ENCODE assay signal across 15 mouse cellular contexts in genomic region chr16:82661015-82661414, GRCm38 (mm10).
DNase-seq lines count a peak whose midpoint lies in the region; ATAC-seq lines count a peak whose summit lies in the region.
"Had no signal": no experiment of that assay in that cellular context is flagged by ENCODE, and none has a peak within 500 bp of the region (broad histone marks: within the 10 kb centered on the region; RNA-seq: fewer than 3 reads in every experiment).

No protein-coding gene starts in this region.

- no peaks in the 10 kb centered on the region for H3K27me3 ChIP-seq in forebrain, embryonic 15.5 days
- H3K27me3 ChIP-seq in forebrain, embryonic 11.5 days (ENCODE audit: control insufficient read depth, insufficient read depth, low read length) = no peaks in the 10 kb centered on the region
- H3K27me3 ChIP-seq: neural tube, embryonic 12.5 days had no signal

- no peak overlapping the region for H3K4me2 ChIP-seq in forebrain, embryonic 15.5 days (replicated peaks)
- no peak overlapping the region for H3K4me2 ChIP-seq in forebrain, embryonic 11.5 days (ENCODE audit: low read depth, low read length, severe bottlenecking)
- H3K4me2 ChIP-seq: neural tube, embryonic 12.5 days had no signal

- intact Hi-C loops in left cerebral cortex, postnatal 25 days (cut with DNase I) = no loop called here

- peak; percentile 86 for ATAC-seq in forebrain, embryonic 15.5 days (replicated peaks)
- no peak for ATAC-seq in forebrain, embryonic 11.5 days (replicated peaks; ENCODE audit: low FRiP score)
- ATAC-seq: liver, postnatal 0 days had no signal

- H3K4me3 ChIP-seq in forebrain, embryonic 15.5 days = no peak overlapping the region
- H3K4me3 ChIP-seq in forebrain, embryonic 11.5 days (ENCODE audit: low read depth, low read length) = no peak overlapping the region
- H3K4me3 ChIP-seq: erythroblast, embryonic 14.5 days; heart, adult 2 months; midbrain, embryonic 10.5 days; neural tube, embryonic 12.5 days had no signal

- WGBS in forebrain, embryonic 15.5 days = 61% methylated on average over 7 of the region's 7 CpGs
- 91% methylated on average over 7 of the region's 7 CpGs for WGBS in forebrain, embryonic 11.5 days

- H3K9ac ChIP-seq in forebrain, embryonic 15.5 days (replicated peaks) = no peak overlapping the region
- H3K9ac ChIP-seq in forebrain, embryonic 11.5 days (ENCODE audit: low read length) = no peak overlapping the region
- H3K9ac ChIP-seq: liver, postnatal 0 days; neural tube, embryonic 12.5 days had no signal

- DNase-seq in forebrain, embryonic 11.5 days (ENCODE audit: low spot score) = no peak
- peak; percentile 88 for DNase-seq in cerebellum, adult 8-10 months
- DNase-seq in layer of hippocampus, adult 8-10 months (ENCODE audit: low spot score in 2 of 2) = peak; percentile 80 to 81
- DNase-seq in left cerebral cortex, postnatal 25 days (ENCODE audit: low spot score in 2 of 2) = peak; percentile 26 to 75
- no peak for DNase-seq in lung, postnatal 14 days
- no peak for DNase-seq in kidney, postnatal 10 days
- no peak for DNase-seq in urinary bladder, adult 18-20 months (ENCODE audit: low spot score in 2 of 2)
- DNase-seq: heart, adult 2 months; liver, postnatal 0 days; thymus, postnatal 14 days had no signal

- no peak overlapping the region for H3K27ac ChIP-seq in forebrain, embryonic 15.5 days (replicated peaks)
- no peak overlapping the region for H3K27ac ChIP-seq in forebrain, embryonic 11.5 days (ENCODE audit: low read depth, low read length)
- H3K27ac ChIP-seq: heart, adult 2 months; midbrain, embryonic 10.5 days; neural tube, embryonic 12.5 days had no signal

- no peaks in the 10 kb centered on the region for H3K36me3 ChIP-seq in forebrain, embryonic 15.5 days
- no peaks in the 10 kb centered on the region for H3K36me3 ChIP-seq in forebrain, embryonic 11.5 days (ENCODE audit: control insufficient read depth, insufficient read depth, low read length)
- H3K36me3 ChIP-seq: G1E; midbrain, embryonic 10.5 days; neural tube, embryonic 12.5 days had no signal

- H3K4me1 ChIP-seq in forebrain, embryonic 15.5 days = 0 out of 2 replicates have a peak, but pooled peaks cover 4% of the 10 kb centered on the region
- H3K4me1 ChIP-seq in forebrain, embryonic 11.5 days (replicated peaks; ENCODE audit: control insufficient read depth, insufficient read depth, low read length) = no peaks in the 10 kb centered on the region
- H3K4me1 ChIP-seq: midbrain, embryonic 10.5 days; neural tube, embryonic 12.5 days had no signal

- no peaks in the 10 kb centered on the region for H3K9me3 ChIP-seq in forebrain, embryonic 15.5 days
- no peaks in the 10 kb centered on the region for H3K9me3 ChIP-seq in forebrain, embryonic 11.5 days (ENCODE audit: control insufficient read depth, low read length)
- H3K9me3 ChIP-seq: G1E; midbrain, embryonic 10.5 days; neural tube, embryonic 12.5 days had no signal

Comparison
In these comparisons a context has a peak if more than half of its experiments do, and no peak if none do; other contexts are left out.
1. DNase-seq: peak in cerebellum, adult 8-10 months (single experiment), layer of hippocampus, adult 8-10 months (2 of 2) and left cerebral cortex, postnatal 25 days (2 of 2); none in forebrain, embryonic 11.5 days (single experiment), lung, postnatal 14 days (single experiment), kidney, postnatal 10 days (single experiment) and urinary bladder, adult 18-20 months (0 of 2).